ENCODE assay signal across 8 mouse cellular contexts in genomic region chr19:52922678-52923495, GRCm38 (mm10).
DNase-seq lines count a peak whose midpoint lies in the region; ATAC-seq and TF ChIP-seq lines count a peak whose summit lies in the region.

No protein-coding gene starts in this region.

- TF ChIP-seq EP300 in liver, postnatal 0 days (IDR thresholded peaks at IDR 0.05; ENCODE audit: low read depth) = no peak

- peak; percentile 2 to 4 for DNase-seq in B cell, adult 2 months
- DNase-seq in adrenal gland, postnatal 36 days = peak; percentile 39 to 72
- DNase-seq in forebrain, embryonic 10.5 days (ENCODE audit: extremely low spot score, low spot score) = peak; percentile 57
- DNase-seq in heart, postnatal 36 days = peak; percentile 31 to 56
- peak; percentile 7 to 76 for DNase-seq in layer of hippocampus, adult 18-20 months (ENCODE audit: low spot score in 2 of 2)
- peak; percentile 47 for DNase-seq in liver, postnatal 0 days

- no peaks in the 10 kb centered on the region for H3K36me3 ChIP-seq in forebrain, embryonic 10.5 days (replicated peaks)
- H3K36me3 ChIP-seq in liver, postnatal 0 days (replicated peaks; ENCODE audit: insufficient read depth, low read length) = no peaks in the 10 kb centered on the region
- no peaks in the 10 kb centered on the region for H3K36me3 ChIP-seq in neural tube, embryonic 15.5 days

- peak; percentile 68 for TF ChIP-seq CTCF in liver, postnatal 0 days (IDR thresholded peaks at IDR 0.05; ENCODE audit: low read depth)

- no peak overlapping the region for H3K9ac ChIP-seq in liver, postnatal 0 days (replicated peaks)
- peak overlapping the region; percentile 37; the same call in 1 of the 2 replicates for H3K9ac ChIP-seq in neural tube, embryonic 15.5 days (replicated peaks)

- peaks cover 7% of the 10 kb centered on the region for H3K4me1 ChIP-seq in forebrain, embryonic 10.5 days
- H3K4me1 ChIP-seq in liver, postnatal 0 days (ENCODE audit: insufficient read depth) = no peaks in the 10 kb centered on the region
- H3K4me1 ChIP-seq in neural tube, embryonic 15.5 days = peaks cover 9% of the 10 kb centered on the region; the same call in 1 of the 2 replicates

- peak overlapping the region; percentile 74 for H3K27ac ChIP-seq in forebrain, embryonic 10.5 days
- no peak overlapping the region for H3K27ac ChIP-seq in liver, postnatal 0 days (ENCODE audit: low read depth)
- 0 out of 2 replicates have a peak overlapping the region, but pooled peaks have one; percentile 37 for H3K27ac ChIP-seq in neural tube, embryonic 15.5 days (replicated peaks)

- 13% methylated on average over 25 of the region's 25 CpGs for WGBS in forebrain, embryonic 10.5 days
- 13% methylated on average over 25 of the region's 25 CpGs for WGBS in liver, postnatal 0 days (ENCODE audit: insufficient replicate concordance)
- 14% methylated on average over 25 of the region's 25 CpGs for WGBS in neural tube, embryonic 15.5 days

- H3K4me2 ChIP-seq in liver, postnatal 0 days (ENCODE audit: low read depth, low read length) = peak overlapping the region; percentile 59
- H3K4me2 ChIP-seq in neural tube, embryonic 15.5 days = peak overlapping the region; percentile 52

- H3K4me3 ChIP-seq in forebrain, embryonic 10.5 days = peak overlapping the region; percentile 38
- no peak overlapping the region for H3K4me3 ChIP-seq in liver, postnatal 0 days (ENCODE audit: low read depth, low read length)
- peak overlapping the region; percentile 15; the same call in 1 of the 2 replicates for H3K4me3 ChIP-seq in neural tube, embryonic 15.5 days (replicated peaks)

- H3K9me3 ChIP-seq in forebrain, embryonic 10.5 days = peaks cover 8% of the 10 kb centered on the region; the same call in 1 of the 2 replicates
- H3K9me3 ChIP-seq in liver, postnatal 0 days (ENCODE audit: low read length) = no peaks in the 10 kb centered on the region
- H3K9me3 ChIP-seq in neural tube, embryonic 15.5 days (replicated peaks) = no peaks in the 10 kb centered on the region

- no peak for ATAC-seq in liver, postnatal 0 days
- ATAC-seq in neural tube, embryonic 15.5 days (ENCODE audit: low FRiP score) = peak; percentile 53; the same call in 1 of the 2 replicates
- ATAC-seq in monocyte, adult 5-6 weeks (replicated peaks; ENCODE audit: insufficient number of reproducible peaks, low FRiP score, low TSS enrichment, poor library complexity, severe bottlenecking) = no peak

- intact Hi-C loops in heart, postnatal 36 days (cut with DNase I) = no loop called here

- H3K27me3 ChIP-seq in forebrain, embryonic 10.5 days (ENCODE audit: poor library complexity, severe bottlenecking) = peaks cover 7% of the 10 kb centered on the region; the same call in 1 of the 2 replicates
- no peaks in the 10 kb centered on the region for H3K27me3 ChIP-seq in liver, postnatal 0 days (ENCODE audit: insufficient read depth, low read length)
- H3K27me3 ChIP-seq in neural tube, embryonic 15.5 days (replicated peaks) = no peaks in the 10 kb centered on the region

Comparison
In these comparisons a context has a peak if more than half of its experiments do, and no peak if none do; other contexts are left out.
1. DNase-seq: peak in every context shown above with its lines; median percentile 57 in forebrain, embryonic 10.5 days; 56 in adrenal gland, postnatal 36 days; 47 in liver, postnatal 0 days; 44 in heart, postnatal 36 days; 42 in layer of hippocampus, adult 18-20 months; 3 in B cell, adult 2 months.